Mouse (Mus musculus): Measurements from ENCODE around the gene Cks1b.

DNA sequence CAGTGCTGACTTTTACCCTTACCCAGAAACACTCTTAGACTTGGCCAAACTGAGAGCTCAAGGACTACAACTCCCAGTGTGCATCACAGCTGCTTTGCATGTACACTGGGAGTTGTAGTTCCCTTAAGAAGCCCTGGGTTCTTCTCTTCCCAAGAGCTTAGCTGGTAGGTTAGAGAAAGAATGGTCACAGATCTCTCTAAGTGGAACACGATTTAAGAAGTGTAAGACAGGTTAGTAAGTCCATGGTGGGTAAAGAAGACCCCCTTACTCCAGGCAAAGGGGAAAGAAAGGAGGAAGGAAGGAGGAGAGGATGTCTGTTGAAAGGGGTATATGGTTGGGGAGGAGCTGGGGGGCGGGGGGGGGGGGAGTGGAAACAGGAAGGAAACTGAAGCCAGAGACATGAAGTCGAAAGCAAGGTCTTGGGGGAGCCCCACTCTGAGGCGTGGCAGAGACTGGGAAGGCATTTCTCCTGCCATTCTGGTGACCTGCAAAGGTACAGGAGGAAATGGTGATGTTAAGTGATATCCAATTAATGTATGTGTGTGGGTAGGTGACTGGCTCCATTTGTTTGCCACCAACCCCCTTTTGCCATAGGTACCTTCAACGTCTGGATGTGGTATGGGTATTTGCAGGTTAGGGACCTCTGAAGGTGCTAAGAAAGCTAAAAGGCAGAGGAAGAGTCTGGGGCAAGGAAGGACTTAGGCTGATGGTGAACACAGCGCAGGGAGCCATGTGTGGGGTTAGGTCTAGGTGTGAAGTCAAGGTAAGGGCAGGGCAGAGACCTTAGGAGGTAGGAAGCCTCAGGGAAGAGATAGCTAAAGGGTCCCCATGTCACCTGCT lies 29.1 kb downstream of the Cks1b start:
- TF ChIP-seq CTCF (IDR thresholded peaks at IDR 0.05; ENCODE audit: insufficient read depth, low read depth, low read length): no peak
- TF ChIP-seq POLR2A (IDR thresholded peaks at IDR 0.05; ENCODE audit: insufficient read depth, low read depth, low read length): no peak
